Mouse (Mus musculus) forebrain, embryonic 11.5 days (tissue): Measurements from ENCODE around the gene Galnt2. TPM values are rescaled to one million over a fixed set of nuclear protein-coding genes. Genes with fewer than 3 reads are reported as not detected.

Experiments used
- ATAC-seq: fragments of 200-750 bp; cut with Nextera tagmentation; replicated peaks from 2 replicates; pipeline ENCODE4 v1.8.0; 2017; ENCODE audit warnings: moderate TSS enrichment; ENCODE audit not compliant: low FRiP score
- DNase-seq: peaks from one replicate; pipeline ENCODE4 v3.0.0-alpha.2; 2017; ENCODE audit warnings: low spot score
- H3K27ac ChIP-seq: fragments of 300-500 bp; sonication (generic); 2 replicates; pipeline ENCODE4 v1.5.1; 2014; ENCODE audit warnings: low read depth, low read length
- H3K27me3 ChIP-seq: fragments of 300-500 bp; sonication (generic); 2 replicates; pipeline ENCODE4 v1.6.1; 2014; ENCODE audit warnings: mild to moderate bottlenecking, low read length, mixed read lengths; ENCODE audit not compliant: control insufficient read depth, insufficient read depth
- H3K36me3 ChIP-seq: fragments of 300-500 bp; sonication (generic); 2 replicates; pipeline ENCODE4 v1.6.1; 2014; ENCODE audit warnings: mild to moderate bottlenecking, low read length, moderate library complexity, mixed read lengths; ENCODE audit not compliant: control insufficient read depth, insufficient read depth
- H3K4me1 ChIP-seq: fragments of 300-500 bp; sonication (generic); replicated peaks from 2 replicates; pipeline ENCODE4 v1.6.1; 2014; ENCODE audit warnings: low read length, mixed read lengths; ENCODE audit not compliant: control insufficient read depth, insufficient read depth
- H3K4me2 ChIP-seq: fragments of 300-500 bp; sonication (generic); 2 replicates; pipeline ENCODE4 v1.6.1; 2014; ENCODE audit warnings: low read depth, mild to moderate bottlenecking, low read length, moderate library complexity, mixed read lengths; ENCODE audit not compliant: severe bottlenecking
- H3K4me3 ChIP-seq: fragments of 300-500 bp; sonication (generic); 2 replicates; pipeline ENCODE4 v1.5.1; 2014; ENCODE audit warnings: low read depth, low read length
- H3K9ac ChIP-seq: fragments of 300-500 bp; sonication (generic); 2 replicates; pipeline ENCODE4 v1.6.1; 2014; ENCODE audit warnings: low read length
- H3K9me3 ChIP-seq: fragments of 300-500 bp; sonication (generic); 2 replicates; pipeline ENCODE4 v1.6.1; 2016; ENCODE audit warnings: low read length, mixed read lengths; ENCODE audit not compliant: control insufficient read depth
- WGBS: fragments of 180-500 bp; shearing (Covaris S2); extraction: QIAGEN DNeasy Blood & Tissue Kit; methylation state at CpG from one replicate; pipeline ENCODE4 v1.1.7; 2014; 5-methylcytosine and 5-hydroxymethylcytosine counted together
- polyA plus RNA-seq: library from polyadenylated mRNA; unstranded; fragments of >200 nt; fragmentation: Nextera tagmentation; extraction: Ambion mirVana; gene quantifications from 2 replicates; pipeline ENCODE4 v1.2.1, GENCODE M21; 2014

Gene Galnt2
- polyA plus RNA-seq, 1 experiment from 2014 or later = 83.7 TPM

- H3K9ac ChIP-seq = no peak overlapping the region
- peaks cover 2% of the 10 kb centered on the region; the same call in 1 of the 2 replicates for H3K4me1 ChIP-seq
- no peak for ATAC-seq
- no peak overlapping the region for H3K4me2 ChIP-seq
- no peaks in the 10 kb centered on the region for H3K36me3 ChIP-seq
- H3K9me3 ChIP-seq = no peaks in the 10 kb centered on the region
- no peak overlapping the region for H3K27ac ChIP-seq
- no peak for DNase-seq
- no peaks in the 10 kb centered on the region for H3K27me3 ChIP-seq
- H3K4me3 ChIP-seq = no peak overlapping the region
- 81% methylated on average over 5 of the region's 5 CpGs for WGBS
Measured at GRCm38 (mm10) chr8:124193992-124194391, 37.2 kb upstream of the Galnt2 start.

GRCm38 (mm10) chr8:124196195-124196594 lies 35.0 kb upstream of the Galnt2 start:
- no peak overlapping the region; the same call in 1 of the 2 replicates for H3K9ac ChIP-seq
- H3K27ac ChIP-seq = no peak overlapping the region
- ATAC-seq (no peak), DNase-seq (no peak)
- no peaks in the 10 kb centered on the region for H3K36me3 ChIP-seq
- 71% methylated on average over 5 of the region's 5 CpGs for WGBS
- H3K27me3 ChIP-seq = no peaks in the 10 kb centered on the region
- no peak overlapping the region for H3K4me3 ChIP-seq
- H3K9me3 ChIP-seq = no peaks in the 10 kb centered on the region
- H3K4me1 ChIP-seq = peaks cover 2% of the 10 kb centered on the region; the same call in 1 of the 2 replicates
- H3K4me2 ChIP-seq = no peak overlapping the region

- Histone ChIP-seq H3K9ac (no peak overlapping the region; the same call in 1 of the 2 replicates), H3K27ac (no peak overlapping the region), H3K27me3 (no peaks in the 10 kb centered on the region), H3K4me2 (no peak overlapping the region), H3K36me3 (no peaks in the 10 kb centered on the region), H3K4me3 (no peak overlapping the region), H3K4me1 (peaks cover 2% of the 10 kb centered on the region; the same call in 1 of the 2 replicates), H3K9me3 (no peaks in the 10 kb centered on the region)
- 60% methylated on average over 5 of the region's 5 CpGs for WGBS
- no peak for DNase-seq
- ATAC-seq = no peak
Measured at GRCm38 (mm10) chr8:124196797-124197196, 34.4 kb upstream of the Galnt2 start.

GRCm38 (mm10) chr8:124198230-124198629 lies 33.0 kb upstream of the Galnt2 start:
- Histone ChIP-seq H3K27ac (no peak overlapping the region), H3K9ac (no peak overlapping the region), H3K27me3 (no peaks in the 10 kb centered on the region), H3K4me2 (no peak overlapping the region), H3K4me1 (peaks cover 2% of the 10 kb centered on the region; the same call in 1 of the 2 replicates), H3K4me3 (no peak overlapping the region), H3K36me3 (no peaks in the 10 kb centered on the region), H3K9me3 (no peaks in the 10 kb centered on the region)
- 77% methylated on average over 7 of the region's 7 CpGs for whole genome bisulfite sequencing
- DNase-seq (no peak), ATAC-seq (no peak)

GRCm38 (mm10) chr8:124200400-124200799 lies 30.8 kb upstream of the Galnt2 start:
- Histone ChIP-seq H3K4me3 (no peak overlapping the region), H3K4me2 (no peak overlapping the region), H3K27ac (no peak overlapping the region), H3K9me3 (no peaks in the 10 kb centered on the region), H3K9ac (no peak overlapping the region), H3K27me3 (no peaks in the 10 kb centered on the region), H3K4me1 (peaks cover 2% of the 10 kb centered on the region; the same call in 1 of the 2 replicates), H3K36me3 (no peaks in the 10 kb centered on the region)
- DNase-seq (no peak), ATAC-seq (no peak)
- WGBS = 87% methylated on average over 7 of the region's 7 CpGs

GRCm38 (mm10) chr8:124201706-124202105 lies 29.5 kb upstream of the Galnt2 start:
- no peak overlapping the region for H3K9ac ChIP-seq
- no peak overlapping the region for H3K4me3 ChIP-seq
- no peaks in the 10 kb centered on the region for H3K36me3 ChIP-seq
- 86% methylated on average over 8 of the region's 8 CpGs for WGBS
- ATAC-seq (no peak), DNase-seq (no peak)
- no peaks in the 10 kb centered on the region for H3K27me3 ChIP-seq
- no peak overlapping the region for H3K27ac ChIP-seq
- H3K4me2 ChIP-seq = no peak overlapping the region
- H3K9me3 ChIP-seq = no peaks in the 10 kb centered on the region
- no peaks in the 10 kb centered on the region; the same call in 1 of the 2 replicates for H3K4me1 ChIP-seq

GRCm38 (mm10) chr8:124202895-124203294 lies 28.3 kb upstream of the Galnt2 start:
- WGBS = 96% methylated on average over 5 of the region's 5 CpGs
- ATAC-seq = no peak

GRCm38 (mm10) chr8:124204001-124204601 lies 27.1 kb upstream of the Galnt2 start:
- H3K27me3 ChIP-seq = no peaks in the 10 kb centered on the region
- no peaks in the 10 kb centered on the region for H3K4me1 ChIP-seq
- 73% methylated on average over 13 of the region's 13 CpGs for WGBS
- no peaks in the 10 kb centered on the region for H3K36me3 ChIP-seq
- H3K27ac ChIP-seq = no peak overlapping the region
- no peak overlapping the region for H3K4me3 ChIP-seq
- H3K4me2 ChIP-seq = no peak overlapping the region
- H3K9ac ChIP-seq = no peak overlapping the region
- ATAC-seq = peak; percentile 33; the same call in 1 of the 2 replicates
- no peak for DNase-seq
- no peaks in the 10 kb centered on the region for H3K9me3 ChIP-seq

More at GRCm38 (mm10) chr8:124202895-124203294, 28.3 kb upstream of the Galnt2 start:
- Histone ChIP-seq H3K27ac (no peak overlapping the region), H3K4me1 (no peaks in the 10 kb centered on the region), H3K4me3 (no peak overlapping the region), H3K9ac (no peak overlapping the region), H3K36me3 (no peaks in the 10 kb centered on the region), H3K27me3 (no peaks in the 10 kb centered on the region), H3K9me3 (no peaks in the 10 kb centered on the region), H3K4me2 (no peak overlapping the region)
- no peak for DNase-seq

- Histone ChIP-seq H3K9me3 (no peaks in the 10 kb centered on the region), H3K36me3 (no peaks in the 10 kb centered on the region), H3K4me2 (no peak overlapping the region), H3K27ac (no peak overlapping the region), H3K27me3 (no peaks in the 10 kb centered on the region), H3K4me3 (no peak overlapping the region), H3K9ac (no peak overlapping the region), H3K4me1 (no peaks in the 10 kb centered on the region)
- WGBS = 87% methylated on average over 2 of the region's 2 CpGs
- ATAC-seq (no peak), DNase-seq (no peak)
Measured at GRCm38 (mm10) chr8:124212148-124212547, 19.0 kb upstream of the Galnt2 start.
